Mouse (Mus musculus): Measurements from ENCODE around the gene Slc25a15.
A peak's percentile ranks its signal among the peaks of the same experiment; 100 is the strongest.

Slc25a15 gene

GRCm38 (mm10) chr8:22398142-22398951 is at the start of gene Slc25a15:
Gene Slc25a15, minus strand, starts transcription at chr8:22398597.
- peak; percentile 74 to 84 for DNase-seq (ENCODE audit: low spot score in 2 of 2)

- DNase-seq (ENCODE audit: low spot score in 2 of 2) = no peak
These were observed 13.6 kb upstream of the Slc25a15 start for GRCm38 (mm10) chr8:22411971-22412370.

GRCm38 (mm10) chr8:22411282-22411702 is 12.9 kb upstream of the Slc25a15 start, which contains the start of gene Mrps31:
Gene Mrps31, plus strand, starts transcription at chr8:22411361.
- peak; percentile 65 to 76 for DNase-seq (ENCODE audit: low spot score in 2 of 2)

- DNase-seq (ENCODE audit: low spot score in 2 of 2) = no peak
These were observed 12.4 kb upstream of the Slc25a15 start for GRCm38 (mm10) chr8:22410688-22411281.

- peak; percentile 26 to 35 for DNase-seq (ENCODE audit: low spot score in 2 of 2)
These were observed 7.3 kb upstream of the Slc25a15 start for GRCm38 (mm10) chr8:22405733-22406132.

- no peak for DNase-seq (ENCODE audit: low spot score in 2 of 2)
These were observed 4.8 kb upstream of the Slc25a15 start for GRCm38 (mm10) chr8:22403235-22403634.

GRCm38 (mm10) chr8:22400593-22400992 is 2.2 kb upstream of the Slc25a15 start:
- DNase-seq (ENCODE audit: low spot score in 2 of 2) = no peak

GRCm38 (mm10) chr8:22399285-22399880 is 986 bp upstream of the Slc25a15 start:
- no peak for DNase-seq (ENCODE audit: low spot score in 2 of 2)

GRCm38 (mm10) chr8:22397811-22398141 is 621 bp downstream of the Slc25a15 start:
- no peak for DNase-seq (ENCODE audit: low spot score in 2 of 2)

- no peak for DNase-seq (ENCODE audit: low spot score in 2 of 2)
These were observed 3.1 kb downstream of the Slc25a15 start for GRCm38 (mm10) chr8:22395256-22395655.

GRCm38 (mm10) chr8:22394471-22394870 is 3.9 kb downstream of the Slc25a15 start:
- DNase-seq (ENCODE audit: low spot score in 2 of 2) = no peak

GRCm38 (mm10) chr8:22390766-22391463 is 7.5 kb downstream of the Slc25a15 start:
- DNase-seq (ENCODE audit: low spot score in 2 of 2) = no peak

GRCm38 (mm10) chr8:22389874-22390273 is 8.5 kb downstream of the Slc25a15 start:
- no peak for DNase-seq (ENCODE audit: low spot score in 2 of 2)

GRCm38 (mm10) chr8:22385158-22385557 is 13.2 kb downstream of the Slc25a15 start:
- DNase-seq (ENCODE audit: low spot score in 2 of 2) = no peak

- DNase-seq (ENCODE audit: low spot score in 2 of 2) = no peak
These were observed 15.4 kb downstream of the Slc25a15 start for GRCm38 (mm10) chr8:22382824-22383595.

GRCm38 (mm10) chr8:22380934-22381333 is 17.5 kb downstream of the Slc25a15 start:
- DNase-seq (ENCODE audit: low spot score in 2 of 2) = no peak

- DNase-seq (ENCODE audit: low spot score in 2 of 2) = peak in 1 of 2 experiments; percentile 8
These were observed 21.5 kb downstream of the Slc25a15 start for GRCm38 (mm10) chr8:22376903-22377302.

GRCm38 (mm10) chr8:22376311-22376710 is 22.1 kb downstream of the Slc25a15 start:
- DNase-seq (ENCODE audit: low spot score in 2 of 2) = no peak

- DNase-seq (ENCODE audit: low spot score in 2 of 2) = no peak
These were observed 38.5 kb downstream of the Slc25a15 start for GRCm38 (mm10) chr8:22359882-22360281.

GRCm38 (mm10) chr8:22359359-22359758 is 39.0 kb downstream of the Slc25a15 start:
- DNase-seq (ENCODE audit: low spot score in 2 of 2) = no peak

- DNase-seq (ENCODE audit: low spot score in 2 of 2) = no peak
These were observed 63.0 kb downstream of the Slc25a15 start for GRCm38 (mm10) chr8:22335426-22335825.

Data from natural killer cell, adult 2 months (primary cell).